Mouse (Mus musculus) lung, postnatal 25 days (tissue): ENCODE data around the gene Rhot1.
A peak's percentile ranks its signal among the peaks of the same experiment; 100 is the strongest.

Source experiments
- DNase-seq: peaks from one replicate; pipeline ENCODE4 v3.0.0; 2022; ENCODE audit warnings: low spot score

Rhot1 gene

DNA sequence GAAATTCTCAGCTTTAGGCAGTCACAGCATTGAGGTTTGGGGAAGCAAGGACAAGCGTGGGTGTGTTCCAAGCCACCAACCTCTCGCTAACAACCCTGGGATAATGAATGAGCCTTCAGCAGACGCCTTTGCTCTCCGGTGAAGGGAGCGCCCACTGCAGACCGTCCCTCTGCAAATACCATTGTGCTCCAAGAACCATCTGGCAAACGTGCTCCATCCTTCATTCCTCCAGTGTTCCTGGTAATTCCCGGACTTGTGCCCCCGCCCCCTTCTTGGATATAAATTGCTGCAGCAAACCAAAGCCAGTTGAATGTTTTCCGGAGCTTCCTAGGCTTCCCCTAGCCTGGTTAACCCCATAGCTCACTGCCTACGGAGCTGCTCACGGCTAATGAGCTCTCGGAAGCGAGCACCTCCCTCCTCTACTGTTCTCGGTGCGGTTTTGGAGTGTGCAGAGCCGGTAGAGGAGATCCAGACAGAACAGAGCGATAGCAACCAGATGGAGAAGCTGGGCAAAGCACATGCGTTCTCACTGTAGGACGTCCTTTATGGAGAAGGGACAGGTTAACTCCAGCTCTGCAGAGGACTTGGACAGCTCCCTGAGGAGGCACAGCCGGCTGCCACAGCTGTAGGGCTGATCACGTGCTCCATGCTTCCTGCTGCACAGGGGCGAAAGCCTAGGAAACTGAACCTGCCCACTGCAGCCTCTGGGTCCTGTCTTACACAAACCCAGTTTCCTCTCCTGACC is 81.1 kb downstream of the Rhot1 start:
- peak; percentile 28 for DNase-seq

GRCm38 (mm10) chr11:80291004-80291403 is 82.2 kb downstream of the Rhot1 start:
- no peak for DNase-seq

- DNase-seq: no peak
These were observed 83.6 kb downstream of the Rhot1 start for GRCm38 (mm10) chr11:80292463-80292862.

- DNase-seq: no peak
These were observed 86.2 kb downstream of the Rhot1 start for GRCm38 (mm10) chr11:80295066-80295465.

DNA sequence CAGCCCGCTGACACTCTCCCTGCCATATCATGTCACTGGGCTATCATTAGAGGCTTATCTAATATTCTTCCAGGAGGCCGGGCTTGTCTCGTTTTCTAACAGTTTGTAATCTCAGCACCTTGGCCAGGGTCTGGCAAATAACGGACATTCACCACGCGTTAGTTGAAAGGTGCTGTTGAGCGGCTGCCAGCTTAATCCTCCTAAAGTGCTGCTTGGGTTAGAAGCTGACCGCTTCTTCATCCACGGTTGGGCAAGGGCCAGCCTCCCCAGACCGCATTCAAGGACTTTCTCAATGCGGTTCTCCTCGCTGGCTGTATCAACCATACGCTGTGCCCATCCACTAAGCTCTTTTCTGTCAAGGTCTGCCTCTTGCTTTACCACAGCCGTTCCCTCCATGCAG is 87.0 kb downstream of the Rhot1 start:
- no peak for DNase-seq

DNA sequence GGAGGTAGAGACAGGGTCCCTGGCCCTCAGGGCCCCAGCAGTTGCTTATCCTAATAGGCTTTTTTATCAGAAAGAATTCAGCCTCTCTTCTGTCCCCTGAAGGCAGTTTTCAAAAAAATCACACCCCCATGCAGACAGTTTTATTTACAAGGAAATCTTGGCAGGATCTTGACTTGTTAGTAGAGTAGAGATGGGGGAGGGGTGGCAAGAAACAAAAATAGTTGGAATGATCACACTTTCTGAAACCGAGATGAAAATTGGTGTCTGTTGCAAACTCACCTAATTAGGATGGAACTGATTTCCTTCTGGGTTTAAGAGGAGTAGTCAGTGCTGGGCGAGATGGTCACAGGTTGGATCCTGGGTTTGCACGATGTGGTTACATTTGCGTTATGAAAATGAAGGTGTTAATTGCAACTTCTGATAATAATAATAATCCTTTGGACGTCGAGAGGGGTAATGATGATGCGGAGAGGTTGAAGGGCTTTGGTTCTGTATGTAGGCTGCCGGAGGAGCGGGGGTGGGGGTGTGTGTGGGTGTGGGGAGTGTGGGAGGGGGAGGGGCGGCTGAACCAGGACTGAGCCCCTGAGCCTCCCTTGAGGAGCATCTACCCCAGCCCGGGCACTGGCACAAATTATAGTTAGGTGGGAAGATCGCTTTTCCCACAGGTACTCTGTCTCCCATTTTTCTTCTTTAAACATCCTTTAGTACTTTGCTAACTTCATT is 90.9 kb downstream of the Rhot1 start:
- DNase-seq: no peak

DNA sequence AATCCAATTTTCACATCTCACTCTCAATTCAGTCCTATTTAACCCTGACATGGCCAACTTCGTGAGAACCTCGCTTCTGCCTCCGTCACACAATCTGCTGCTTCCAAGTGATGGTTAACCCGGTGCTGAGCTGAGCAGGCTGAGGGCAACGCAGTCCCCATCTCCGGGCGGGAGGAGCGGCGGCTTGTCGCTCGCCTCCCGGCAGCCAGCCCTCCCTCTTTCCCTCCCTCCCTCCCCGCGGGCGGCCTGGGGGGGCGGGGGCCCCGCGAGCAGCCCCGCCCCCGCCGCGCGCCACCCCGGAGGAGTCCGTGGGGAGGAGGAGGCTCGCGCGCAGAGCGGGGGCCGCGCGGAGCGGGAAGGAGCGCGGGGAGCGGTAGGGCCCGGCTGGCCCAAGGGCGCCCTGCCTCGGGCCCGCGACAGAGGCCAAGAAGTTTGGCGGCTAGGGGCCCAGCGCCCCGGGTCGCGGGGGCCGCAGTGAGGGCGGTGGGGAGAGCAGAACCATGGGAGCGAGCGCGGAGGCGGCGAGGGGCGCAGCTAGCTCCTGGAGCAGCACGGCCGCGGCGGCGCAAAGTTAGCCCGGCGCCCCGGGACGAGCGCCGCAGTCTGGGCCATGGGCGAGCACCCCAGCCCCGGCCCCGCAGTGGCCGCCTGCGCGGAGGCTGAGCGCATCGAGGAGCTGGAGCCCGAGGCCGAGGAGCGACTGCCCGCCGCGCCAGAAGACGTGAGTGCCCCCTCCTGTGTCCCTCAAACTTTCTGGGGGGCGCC is 91.9 kb downstream of the Rhot1 start, which contains the start of gene Rhbdl3:
TSS of gene Rhbdl3 (plus strand) at position 362 of the 765 bp plus-strand sequence.
- peak; percentile 37 for DNase-seq

DNA sequence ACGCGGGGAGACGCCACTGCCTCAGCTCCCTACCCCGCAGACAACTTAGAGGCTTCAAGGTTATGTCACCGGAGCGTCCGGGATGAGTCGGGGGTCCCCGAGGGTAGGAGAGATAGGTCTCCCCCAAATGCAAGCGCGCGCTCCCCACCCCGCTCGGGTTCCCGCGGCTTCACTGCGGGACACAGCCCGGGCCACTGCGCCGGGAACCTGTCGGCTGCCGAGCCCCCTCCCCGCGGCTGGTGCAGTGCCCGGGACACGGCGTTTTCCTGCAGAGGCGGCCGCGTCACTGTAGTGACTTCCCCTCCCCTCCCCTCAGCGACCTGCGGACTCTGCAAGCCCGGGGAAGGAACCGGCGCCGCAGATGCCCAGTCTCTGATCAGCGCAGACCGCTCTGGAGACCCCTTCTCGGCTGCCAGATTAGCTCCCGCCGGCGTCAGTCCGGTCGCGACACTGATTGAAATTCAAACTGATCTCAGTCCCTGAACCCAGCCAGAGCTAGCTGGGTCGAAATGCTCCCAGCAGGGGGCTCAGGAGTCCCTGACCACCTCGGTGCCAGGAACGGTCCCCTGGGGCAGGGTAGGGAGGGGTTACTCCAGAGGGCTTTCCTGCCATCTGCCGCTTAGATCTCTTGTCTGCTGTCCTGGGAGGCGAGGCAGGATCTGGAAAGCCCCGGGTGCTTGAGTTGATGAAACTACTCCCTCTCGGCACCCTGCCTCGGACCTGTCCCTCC is 92.7 kb downstream of the Rhot1 start:
- peak; percentile 20 for DNase-seq

DNA sequence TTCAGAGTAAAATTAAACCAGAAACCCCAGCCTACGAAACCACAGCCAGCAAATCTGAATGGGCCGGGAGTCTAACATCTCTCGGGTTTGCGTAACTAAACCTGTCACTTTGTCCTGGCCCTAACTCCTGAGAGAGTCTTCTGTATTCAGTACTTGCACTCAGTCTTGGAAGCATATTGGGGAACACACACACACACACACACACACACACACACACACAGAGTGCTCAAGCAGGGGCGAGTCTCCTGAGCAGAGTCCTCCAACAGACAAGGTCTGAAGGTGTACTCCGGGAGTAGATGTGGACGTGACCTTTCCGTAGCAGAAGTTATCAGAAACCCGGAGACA is 93.2 kb downstream of the Rhot1 start:
- no peak for DNase-seq

GRCm38 (mm10) chr11:80302536-80302935 is 93.7 kb downstream of the Rhot1 start:
- DNase-seq: peak; percentile 76

- no peak for DNase-seq
These were observed 94.9 kb downstream of the Rhot1 start for GRCm38 (mm10) chr11:80303746-80304145.

DNA sequence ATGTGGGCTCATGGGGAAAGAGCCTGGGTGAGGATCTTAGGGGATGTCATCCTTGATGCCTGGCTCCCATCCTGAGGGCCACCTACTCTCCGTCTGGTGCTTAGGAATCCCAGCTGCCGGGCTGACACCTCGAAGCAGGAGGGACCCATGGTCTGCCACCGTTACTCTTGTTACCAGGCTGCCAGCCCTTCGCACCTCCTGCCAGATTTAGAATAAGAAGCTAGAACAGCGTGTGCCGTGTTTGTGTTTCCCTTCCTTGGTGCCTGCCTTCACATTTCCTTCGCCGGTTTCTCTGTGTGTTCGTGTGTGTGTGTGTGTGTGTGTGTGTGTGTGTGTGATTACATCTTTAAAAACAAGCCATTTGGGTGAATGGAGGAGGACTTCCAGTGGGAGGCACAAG is 96.0 kb downstream of the Rhot1 start:
- DNase-seq: no peak

- no peak for DNase-seq
These were observed 99.7 kb downstream of the Rhot1 start for GRCm38 (mm10) chr11:80308537-80308936.

GRCm38 (mm10) chr11:80311271-80311670 is 102.5 kb downstream of the Rhot1 start:
- no peak for DNase-seq

- no peak for DNase-seq
These were observed 103.2 kb downstream of the Rhot1 start for GRCm38 (mm10) chr11:80312049-80312448.

GRCm38 (mm10) chr11:80312565-80312964 is 103.7 kb downstream of the Rhot1 start:
- no peak for DNase-seq

DNA sequence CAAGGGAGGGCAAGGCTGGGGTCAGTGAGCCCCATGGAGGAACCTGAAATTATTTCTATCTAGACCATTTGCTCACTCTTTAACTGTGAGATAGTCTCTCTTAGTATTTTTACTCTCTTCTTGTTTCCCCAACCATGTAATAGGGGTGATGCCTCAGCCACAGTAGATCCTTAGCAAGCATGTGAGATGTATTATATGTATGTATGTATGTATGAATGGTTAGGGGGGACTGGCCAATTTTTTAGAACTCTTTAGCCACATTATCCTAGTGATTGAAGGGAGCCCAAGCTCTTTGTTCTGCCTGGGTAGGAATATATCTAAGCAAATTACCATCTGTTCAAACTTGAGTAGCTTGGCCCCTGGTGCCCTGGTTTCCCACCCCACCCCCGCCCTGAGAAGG is 104.6 kb downstream of the Rhot1 start:
- no peak for DNase-seq

- no peak for DNase-seq
These were observed 105.1 kb downstream of the Rhot1 start for GRCm38 (mm10) chr11:80313944-80314343.

DNA sequence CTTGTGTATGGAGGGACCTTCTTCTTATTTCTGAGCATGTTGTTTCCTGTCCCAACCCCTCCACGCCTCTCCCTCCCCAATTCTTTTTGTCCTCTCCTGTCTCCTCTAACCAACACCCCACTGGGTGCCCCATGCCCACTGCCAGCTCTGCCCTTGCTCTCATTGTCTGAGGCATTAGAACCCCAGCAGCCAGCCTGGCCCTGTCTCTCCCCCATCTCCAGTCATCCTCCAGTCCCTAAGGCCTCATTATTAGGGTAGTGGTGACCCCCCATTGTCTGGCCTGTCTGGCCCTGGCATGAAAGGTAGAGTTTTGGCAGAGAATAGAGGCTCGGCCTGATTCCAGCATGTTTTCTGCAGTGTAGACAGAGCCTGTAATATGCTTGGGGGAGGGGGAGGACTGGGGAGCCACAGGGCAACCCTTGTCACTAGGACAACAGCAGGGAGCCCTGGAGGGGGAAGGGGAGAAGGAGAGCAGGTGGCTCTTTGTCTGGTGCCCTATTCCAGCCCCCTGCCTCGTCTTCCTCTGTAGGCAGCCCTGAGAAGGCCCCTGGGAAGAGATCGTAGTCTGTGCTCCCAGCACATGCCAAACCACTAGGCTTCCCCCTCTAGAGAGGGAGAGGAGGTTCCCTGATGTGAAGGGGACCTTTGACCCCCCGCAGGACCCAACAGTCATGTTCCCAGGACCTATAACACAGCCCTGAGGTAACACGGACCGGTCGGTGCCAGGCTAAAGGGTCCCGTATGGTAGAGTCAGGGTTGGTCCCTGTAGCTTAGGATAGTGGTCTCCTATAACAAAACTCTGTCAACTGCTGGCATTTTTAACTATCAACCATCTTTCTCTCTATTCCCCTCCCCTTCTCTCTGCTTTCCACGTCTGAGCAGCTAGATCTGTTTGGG is 107.2 kb downstream of the Rhot1 start:
- DNase-seq: no peak
